Mouse (Mus musculus) bone marrow, adult 2 months (tissue): ENCODE data around the gene Ppp2r5b. TPM values are rescaled to one million over a fixed set of nuclear protein-coding genes. Genes with fewer than 3 reads are reported as not detected.

Source experiments
- H3K27ac ChIP-seq: fragments of 200-500 bp; 2 replicates; pipeline ENCODE4 v1.5.1; 2012; ENCODE audit warnings: low read depth, mild to moderate bottlenecking, control low read depth, inconsistent platforms, low read length; ENCODE audit not compliant: control insufficient read depth, poor library complexity, insufficient read depth
- H3K4me1 ChIP-seq: fragments of 200-500 bp; 2 replicates; pipeline ENCODE4 v1.6.1; 2011; ENCODE audit warnings: low read length; ENCODE audit not compliant: control insufficient read depth, insufficient read depth
- H3K4me3 ChIP-seq: fragments of 200-500 bp; replicated peaks from 2 replicates; pipeline ENCODE3; 2011; ENCODE audit warnings: mild to moderate bottlenecking, low read depth, low read length, control low read depth; ENCODE audit not compliant: control insufficient read depth
- CTCF ChIP-seq: fragments of 200-500 bp; IDR thresholded peaks from 2 replicates; pipeline ENCODE4 v1.5.1; 2011; ENCODE audit warnings: low read length, control low read depth; ENCODE audit not compliant: control insufficient read depth, insufficient read depth
- POLR2A ChIP-seq: fragments of 200-500 bp; IDR thresholded peaks from 2 replicates; pipeline ENCODE4 v1.6.1; 2011; ENCODE audit warnings: low read depth, mild to moderate bottlenecking, control low read depth, low read length, borderline replicate concordance; ENCODE audit not compliant: control insufficient read depth
- WGBS: fragments of 180-500 bp; shearing (Covaris S2); methylation state at CpG from one replicate; pipeline ENCODE4 v1.1.7; 2018; 5-methylcytosine and 5-hydroxymethylcytosine counted together
- polyA plus RNA-seq: library from polyadenylated mRNA; stranded (reverse); fragments of >200 nt; gene quantifications from 2 replicates; pipeline ENCODE4 v1.2.4, GENCODE M21; 2011; ENCODE audit warnings: low replicate concordance; ENCODE audit not compliant: missing spikeins, insufficient read depth, insufficient read length

Gene Ppp2r5b
- polyA plus RNA-seq, 1 experiment: 43.9 TPM

DNA sequence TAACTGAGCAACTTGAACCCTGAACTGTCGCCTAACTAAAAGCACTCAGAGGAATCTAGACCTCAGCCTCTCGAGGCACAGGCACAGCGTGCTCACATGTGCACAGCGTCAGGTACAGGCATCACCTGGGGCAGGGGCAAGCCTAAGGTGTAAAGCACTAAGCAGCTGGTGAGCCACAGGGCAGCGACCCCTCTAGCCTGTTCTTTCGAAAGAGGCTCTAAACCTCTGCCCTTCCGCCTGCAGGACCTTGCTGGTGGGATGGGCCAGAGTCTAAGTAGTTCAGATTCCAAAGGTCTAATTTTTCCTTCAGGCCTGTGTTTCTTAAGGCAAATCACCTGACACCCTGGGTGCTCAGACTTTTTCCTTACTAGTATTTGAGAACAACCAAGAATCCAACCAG lies 36.4 kb upstream of the Ppp2r5b start:
- H3K4me3 ChIP-seq: no peak overlapping the region
- H3K4me1 ChIP-seq: peaks cover 8% of the 10 kb centered on the region; the same call in 1 of the 2 replicates
- WGBS: 79% methylated on average over 7 of the region's 7 CpGs
- TF ChIP-seq CTCF: no peak
- TF ChIP-seq POLR2A: no peak
- H3K27ac ChIP-seq: no peak overlapping the region

- WGBS: 77% methylated on average over 8 of the region's 8 CpGs
- TF ChIP-seq POLR2A (no peak), CTCF (no peak)
- Histone ChIP-seq H3K27ac (peak overlapping the region; percentile 77; the same call in 1 of the 2 replicates), H3K4me1 (peaks cover 8% of the 10 kb centered on the region; the same call in 1 of the 2 replicates), H3K4me3 (no peak overlapping the region)
Observed at GRCm38 (mm10) chr19:6271206-6271605, 35.5 kb upstream of the Ppp2r5b start.

- peak overlapping the region; percentile 77 for H3K27ac ChIP-seq
- no peak overlapping the region for H3K4me3 ChIP-seq
- H3K4me1 ChIP-seq: peaks cover 7% of the 10 kb centered on the region; the same call in 1 of the 2 replicates
- WGBS: 57% methylated on average over 9 of the region's 9 CpGs
- TF ChIP-seq POLR2A (no peak), CTCF (no peak)
Observed at GRCm38 (mm10) chr19:6270661-6271060, 35.0 kb upstream of the Ppp2r5b start.

GRCm38 (mm10) chr19:6269798-6270475 lies 34.3 kb upstream of the Ppp2r5b start:
- 68% methylated on average over 8 of the region's 8 CpGs for WGBS
- no peak overlapping the region for H3K4me3 ChIP-seq
- TF ChIP-seq CTCF: no peak
- TF ChIP-seq POLR2A: no peak
- H3K27ac ChIP-seq: peak overlapping the region; percentile 77
- peaks cover 4% of the 10 kb centered on the region; the same call in 1 of the 2 replicates for H3K4me1 ChIP-seq

- H3K27ac ChIP-seq: peak overlapping the region; percentile 77; the same call in 1 of the 2 replicates
- H3K4me3 ChIP-seq: no peak overlapping the region
- TF ChIP-seq POLR2A (no peak), CTCF (no peak)
- peaks cover 4% of the 10 kb centered on the region; the same call in 1 of the 2 replicates for H3K4me1 ChIP-seq
- 45% methylated on average over 7 of the region's 7 CpGs for WGBS
Observed at GRCm38 (mm10) chr19:6268670-6269132, 33.0 kb upstream of the Ppp2r5b start.

DNA sequence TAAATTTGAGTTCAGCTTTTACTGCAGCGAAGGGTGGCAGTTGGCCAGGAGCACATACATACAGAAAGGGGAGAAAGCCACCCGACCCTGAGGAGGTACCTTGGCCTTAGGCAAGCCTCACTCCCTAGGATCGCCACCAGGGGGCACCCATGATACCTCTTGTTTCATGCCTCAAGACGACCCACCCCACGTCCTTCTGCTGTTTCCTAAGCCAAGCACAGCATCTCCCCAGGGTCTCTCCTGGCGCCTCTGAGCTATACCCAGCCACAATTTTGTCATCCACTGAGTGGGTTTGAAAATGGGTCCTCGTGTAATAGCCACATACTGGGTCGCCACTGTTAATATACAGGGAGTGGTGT lies 32.5 kb upstream of the Ppp2r5b start:
- H3K4me3 ChIP-seq: no peak overlapping the region
- TF ChIP-seq CTCF: peak; percentile 93
- TF ChIP-seq POLR2A: no peak
- peak overlapping the region; percentile 77; the same call in 1 of the 2 replicates for H3K27ac ChIP-seq
- 8% methylated on average over 8 of the region's 8 CpGs for WGBS
- H3K4me1 ChIP-seq: peaks cover 2% of the 10 kb centered on the region; the same call in 1 of the 2 replicates

DNA sequence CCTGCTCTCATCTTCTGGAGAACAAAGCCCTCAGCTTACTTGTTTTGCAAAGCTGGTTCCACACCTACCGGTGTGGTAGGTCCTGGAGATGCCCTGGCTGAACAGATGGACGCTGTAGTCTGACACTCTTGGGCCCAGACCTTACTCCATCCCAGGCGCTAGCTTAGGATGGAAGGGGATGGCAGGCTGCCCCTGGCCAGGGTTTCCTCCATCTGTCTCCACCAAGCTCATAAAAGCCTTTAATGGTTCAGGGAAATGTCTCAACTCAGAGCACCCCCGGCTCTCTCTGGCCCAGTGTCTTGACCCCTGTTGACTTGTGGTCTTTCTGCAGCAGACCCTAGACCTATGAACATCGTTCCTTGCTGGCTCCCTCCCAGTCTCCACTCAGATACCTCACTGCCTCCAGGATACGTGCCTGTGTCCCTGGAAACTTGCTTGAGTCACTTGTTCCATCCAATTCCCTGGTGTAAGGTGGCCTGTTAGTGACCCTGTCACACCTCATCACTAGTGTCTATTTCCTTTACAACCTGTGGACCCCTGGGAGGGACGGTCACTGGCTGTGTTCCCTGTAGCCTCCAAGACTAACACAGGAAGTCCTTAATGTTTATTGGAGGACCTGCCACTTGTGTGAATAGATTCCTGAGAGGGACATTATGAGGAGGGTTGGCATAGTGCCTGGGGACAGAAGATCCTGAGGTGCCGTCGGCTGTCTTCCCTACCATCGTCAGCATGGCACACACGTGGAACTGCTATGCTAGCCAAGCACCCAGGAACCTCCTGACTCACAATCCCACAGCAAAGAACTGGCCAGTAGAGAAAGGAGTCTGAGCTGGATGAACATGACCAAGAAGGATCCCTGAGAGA lies 31.9 kb upstream of the Ppp2r5b start:
- Histone ChIP-seq H3K4me1 (peaks cover 2% of the 10 kb centered on the region; the same call in 1 of the 2 replicates), H3K27ac (no peak overlapping the region), H3K4me3 (no peak overlapping the region)
- TF ChIP-seq CTCF (0 out of 2 replicates have a peak, but pooled peaks have one; percentile 10), POLR2A (no peak)
- 60% methylated on average over 11 of the region's 11 CpGs for WGBS

- Histone ChIP-seq H3K4me3 (no peak overlapping the region), H3K27ac (no peak overlapping the region), H3K4me1 (no peaks in the 10 kb centered on the region; the same call in 1 of the 2 replicates)
- no peak for TF ChIP-seq CTCF
- no peak for TF ChIP-seq POLR2A
- WGBS: 72% methylated on average over 6 of the region's 6 CpGs
Observed at GRCm38 (mm10) chr19:6265727-6266182, 30.1 kb upstream of the Ppp2r5b start.
